Mouse (Mus musculus) lung, adult 2 months (tissue): ENCODE measurements at regions not wholly inside any gene's neighbourhood (a gene's known extent, or its start where the extent isn't known, plus 50 kb on each side); places are given as distances from the start of the nearest gene placed in this dataset.

Experiments used
- CTCF ChIP-seq: fragments of 200-500 bp; IDR thresholded peaks from 2 replicates; pipeline ENCODE4 v1.5.1; 2011; ENCODE audit warnings: mild to moderate bottlenecking, low read length, control low read depth; ENCODE audit not compliant: insufficient read depth
- POLR2A ChIP-seq: fragments of 200-500 bp; IDR thresholded peaks from 2 replicates; pipeline ENCODE4 v1.6.1; 2011; ENCODE audit warnings: low read depth, mild to moderate bottlenecking, control low read depth, low read length, borderline replicate concordance; ENCODE audit errors: extremely low read depth

GRCm38 (mm10) chr5:17111556-17111955 lies 261.4 kb upstream of the Speer4f2 start:
- no peak for TF ChIP-seq CTCF
- no peak for TF ChIP-seq POLR2A
